Mouse (Mus musculus): ENCODE results near the gene Arrdc4.
A peak's percentile ranks its signal among the peaks of the same experiment; 100 is the strongest.

Gene Arrdc4

GRCm38 (mm10) chr7:68748761-68749635, at the start of gene Arrdc4:
TSS of gene Arrdc4 (minus strand) at chr7:68749241.
- peak; percentile 97 to 98 for DNase-seq (ENCODE audit: low spot score in 2 of 2)

GRCm38 (mm10) chr7:68795578-68795977, 46.5 kb upstream of the Arrdc4 start:
- no peak for DNase-seq (ENCODE audit: low spot score in 2 of 2)

- no peak for DNase-seq (ENCODE audit: low spot score in 2 of 2)
These were observed 39.7 kb upstream of the Arrdc4 start for GRCm38 (mm10) chr7:68788711-68789110.

DNA sequence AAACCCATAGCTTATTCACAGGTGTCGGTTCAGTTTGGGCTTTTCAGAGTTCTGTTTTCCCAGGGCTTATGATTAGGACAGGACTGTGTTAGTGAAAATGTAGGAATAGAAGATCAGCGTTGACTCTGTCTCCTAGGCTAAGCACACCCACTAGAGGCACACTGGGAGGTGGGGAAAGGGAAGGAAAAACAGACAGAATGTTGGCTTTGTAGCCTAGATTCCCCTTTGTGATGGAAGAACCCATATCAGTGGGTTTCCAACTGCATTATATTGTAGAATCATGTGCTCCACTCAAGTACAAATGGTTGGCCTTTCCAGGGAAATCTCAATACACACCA, 22.7 kb upstream of the Arrdc4 start:
- DNase-seq (ENCODE audit: low spot score in 2 of 2): no peak

DNA sequence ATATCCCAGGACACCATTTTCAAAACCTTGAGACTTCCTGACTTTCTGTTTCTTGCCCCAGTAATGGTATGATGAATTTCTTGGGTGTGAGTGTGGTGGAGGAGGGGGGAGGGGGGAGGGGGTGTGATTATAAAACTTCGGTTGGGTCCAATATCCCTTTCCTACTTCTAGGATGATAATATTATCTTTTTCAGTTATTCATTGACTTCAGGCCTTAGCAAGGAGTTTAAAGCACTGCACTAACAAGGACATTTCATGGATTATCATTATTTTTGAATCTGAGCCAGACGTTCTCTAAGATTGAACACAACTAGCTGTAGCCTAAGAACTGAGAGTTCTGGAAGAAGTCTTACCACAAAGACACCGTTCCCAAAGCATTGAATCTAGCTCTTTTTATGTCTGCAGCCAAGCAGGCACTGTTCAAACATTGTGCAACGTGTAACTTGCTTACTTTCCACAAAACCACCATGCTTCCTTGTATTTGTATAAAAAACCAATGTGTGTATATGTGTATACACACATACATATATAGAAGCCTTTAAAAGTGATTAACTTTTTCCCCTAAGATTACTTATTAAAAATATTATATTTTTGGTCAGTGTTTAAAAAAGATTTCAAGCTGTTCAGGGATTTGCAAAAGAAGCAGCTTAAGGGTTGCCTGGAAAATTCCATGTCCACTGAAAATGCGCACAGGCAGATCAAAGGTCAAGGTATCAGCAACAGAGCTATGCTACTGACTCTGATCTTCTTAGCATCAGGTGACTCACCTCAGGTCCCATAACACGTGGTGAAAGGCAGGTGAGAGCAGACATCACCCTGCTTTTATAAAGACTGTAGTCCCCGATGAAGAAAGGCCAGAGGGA, 22.1 kb upstream of the Arrdc4 start:
- DNase-seq (ENCODE audit: low spot score in 2 of 2): no peak

DNA sequence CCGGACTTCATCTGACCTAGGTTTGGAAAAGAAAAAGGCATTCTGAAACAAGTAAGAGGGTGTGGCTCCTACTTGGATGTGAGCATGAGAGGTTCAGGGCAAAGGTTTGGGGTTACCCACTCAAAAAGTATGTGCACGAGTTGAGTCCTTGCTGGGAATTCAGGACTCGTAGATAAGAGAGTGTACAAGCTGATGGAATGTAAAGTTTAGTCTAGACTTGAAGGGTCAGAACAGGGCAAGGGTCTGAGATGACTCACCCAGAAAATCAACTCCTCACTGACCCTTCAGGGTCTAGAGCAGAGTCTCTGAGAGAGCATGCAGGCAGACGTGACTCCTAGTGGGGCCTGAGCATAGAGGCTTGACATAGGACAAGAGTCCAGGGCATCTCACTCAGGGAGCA, 16.9 kb upstream of the Arrdc4 start:
- DNase-seq (ENCODE audit: low spot score in 2 of 2): no peak

- no peak for DNase-seq (ENCODE audit: low spot score in 2 of 2)
These were observed 10.2 kb upstream of the Arrdc4 start for GRCm38 (mm10) chr7:68759148-68759724.

DNA sequence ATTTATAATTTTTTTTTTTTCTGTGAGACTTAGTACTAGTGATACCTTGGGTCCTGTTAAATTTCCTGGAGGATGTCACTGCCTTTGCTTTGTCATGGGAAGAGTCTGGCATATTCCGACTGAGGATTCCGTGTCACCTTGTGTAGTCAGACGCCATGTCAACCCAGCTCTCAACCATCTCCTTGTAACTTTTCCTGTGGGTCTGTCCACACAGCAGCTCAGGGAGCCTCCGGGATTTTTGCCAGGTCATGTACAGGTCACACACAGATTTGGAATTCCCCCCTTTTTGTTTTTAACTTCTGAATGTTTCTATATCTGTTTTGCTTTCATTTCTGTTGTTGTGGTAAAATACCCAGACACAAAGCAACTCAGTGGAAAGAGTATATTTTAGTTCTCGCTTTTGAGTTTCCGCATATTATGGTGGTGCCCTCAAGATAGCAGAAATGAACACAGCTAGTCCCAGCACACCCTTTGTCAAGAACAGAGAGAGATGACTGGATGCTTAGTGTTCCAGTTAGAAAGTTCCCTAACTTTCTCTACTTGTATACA, 7.7 kb upstream of the Arrdc4 start:
- DNase-seq (ENCODE audit: low spot score in 2 of 2): no peak

GRCm38 (mm10) chr7:68749919-68750318, 878 bp upstream of the Arrdc4 start:
- DNase-seq (ENCODE audit: low spot score in 2 of 2): no peak

DNA sequence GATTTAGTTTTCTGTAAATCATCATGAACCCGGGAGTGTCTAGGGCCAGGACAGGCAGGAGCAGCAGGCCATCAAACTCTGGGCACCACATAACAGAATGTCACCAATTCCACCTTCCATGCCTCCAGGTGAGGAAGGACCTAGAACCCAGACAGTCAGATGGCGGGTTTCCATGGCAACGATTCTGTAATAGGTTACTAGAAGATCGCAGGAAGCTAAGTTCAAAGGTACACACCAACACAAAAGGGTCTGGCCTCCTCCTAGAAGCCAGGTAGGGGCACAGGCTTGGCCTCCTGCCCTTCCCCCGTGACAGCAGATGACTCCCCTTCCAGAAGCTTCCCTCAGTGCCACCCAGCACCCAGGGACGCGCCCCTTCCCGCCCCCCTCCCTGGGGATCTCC, 680 bp downstream of the Arrdc4 start:
- DNase-seq (ENCODE audit: low spot score in 2 of 2): peak in 1 of 2 experiments; percentile 13

DNA sequence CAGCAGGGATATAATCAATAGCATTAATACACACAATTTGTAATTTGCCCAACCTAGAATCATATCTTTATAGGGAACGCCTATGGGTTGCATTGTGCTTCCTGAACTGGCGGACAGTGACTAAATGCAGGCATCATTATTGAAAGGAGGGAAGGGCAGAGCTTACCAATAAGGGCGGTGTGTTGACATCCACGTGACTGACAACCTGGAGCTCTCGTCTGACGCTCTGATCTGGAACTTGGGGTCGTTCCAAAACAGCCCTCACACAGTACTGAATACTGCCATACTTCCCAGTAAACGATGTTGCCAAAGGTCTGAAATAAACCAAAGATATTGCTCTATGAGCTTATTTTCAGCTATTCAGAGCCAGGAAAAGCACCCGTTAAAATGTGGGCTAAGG, 4.4 kb downstream of the Arrdc4 start:
- no peak for DNase-seq (ENCODE audit: low spot score in 2 of 2)

DNA sequence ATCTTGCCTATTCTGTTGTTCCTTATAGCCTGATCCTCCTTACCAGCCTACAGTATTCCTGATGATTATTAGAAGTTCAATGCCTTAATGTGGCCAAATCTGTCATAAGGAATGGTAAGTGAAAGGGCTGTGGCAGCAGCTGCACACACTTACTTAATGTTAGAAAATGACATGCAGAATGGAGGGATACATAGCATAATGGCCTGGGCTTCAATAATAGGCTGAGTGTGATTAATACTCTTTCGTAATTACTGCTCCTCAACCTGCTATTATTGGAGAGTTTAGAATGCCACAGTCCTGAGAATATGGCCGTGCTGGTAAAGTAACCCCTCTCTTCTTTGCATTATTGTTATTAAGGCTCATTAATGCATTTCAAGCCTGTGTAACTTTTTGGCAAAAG, 4.8 kb downstream of the Arrdc4 start:
- DNase-seq (ENCODE audit: low spot score in 2 of 2): no peak

DNA sequence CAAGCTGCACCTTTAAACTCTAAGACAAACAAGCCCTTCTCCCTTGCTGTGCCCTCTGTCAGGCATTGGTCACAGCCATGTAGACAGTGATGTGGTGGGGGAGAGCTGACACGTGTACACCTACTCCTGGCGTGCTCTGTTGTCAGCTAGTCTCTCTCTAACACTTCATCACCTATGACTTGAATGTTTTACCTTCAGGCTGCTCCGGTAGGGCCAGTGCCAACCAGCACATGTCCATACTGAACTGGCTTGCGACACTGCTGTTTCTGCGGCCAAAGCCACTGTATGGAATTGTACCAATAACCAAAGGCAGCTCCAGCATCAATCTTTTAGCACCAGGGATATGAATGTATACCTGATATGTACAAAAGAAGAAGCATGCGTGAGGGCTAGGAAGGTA, 8.3 kb downstream of the Arrdc4 start:
- DNase-seq (ENCODE audit: low spot score in 2 of 2): no peak

DNA sequence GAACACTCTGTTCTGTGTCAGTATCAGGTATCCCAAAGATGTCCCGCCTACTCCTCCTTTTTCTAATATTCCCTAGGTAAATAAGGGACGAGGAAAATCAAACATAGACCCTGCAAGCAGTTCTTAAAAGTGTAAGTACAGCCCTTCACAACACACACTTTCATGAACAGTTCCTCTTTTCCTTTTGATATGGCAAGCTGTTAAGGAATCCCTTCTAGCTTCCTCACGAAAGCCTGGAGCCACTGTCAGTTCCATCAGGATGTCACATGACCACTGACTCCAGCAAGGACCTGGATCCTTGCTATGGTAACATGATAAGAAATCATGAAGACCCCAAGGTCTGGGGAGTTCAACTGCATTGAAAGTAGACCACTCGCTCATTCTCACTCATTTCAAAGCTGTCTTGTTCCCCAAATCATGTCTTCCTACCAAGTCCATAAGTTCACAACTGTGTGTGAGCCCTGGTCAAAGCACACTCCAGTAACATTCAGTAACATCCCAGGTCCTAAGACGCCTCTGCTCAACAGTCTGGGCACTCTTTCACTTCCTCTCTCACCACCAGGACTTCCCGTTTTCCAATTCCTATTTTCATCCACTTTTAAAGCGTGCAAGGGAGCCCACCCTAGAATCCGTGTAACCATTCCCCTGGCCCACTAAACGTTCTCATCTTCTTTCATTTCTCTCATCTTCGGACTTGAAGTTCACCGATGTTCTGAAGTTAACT, 10.2 kb downstream of the Arrdc4 start:
- DNase-seq (ENCODE audit: low spot score in 2 of 2): no peak

DNA sequence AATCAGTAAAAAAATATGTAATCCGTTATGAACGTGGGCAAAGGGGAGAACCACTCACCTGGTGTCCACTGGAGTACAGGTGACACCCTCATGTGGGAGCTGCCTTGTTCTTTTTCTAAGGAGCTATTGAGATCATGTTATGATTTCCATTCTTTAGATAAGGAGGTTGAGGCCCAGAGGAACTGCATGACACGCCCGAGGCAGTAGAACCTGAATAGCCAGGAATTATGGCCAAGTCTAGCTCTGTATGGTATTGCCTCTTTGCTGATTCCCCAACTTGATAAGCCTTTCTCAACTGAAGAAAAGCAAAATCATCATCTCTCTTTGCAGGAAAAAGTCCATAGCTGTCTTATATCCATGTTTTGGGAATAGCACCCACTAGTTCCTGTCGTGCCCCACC, 22.7 kb downstream of the Arrdc4 start:
- no peak for DNase-seq (ENCODE audit: low spot score in 2 of 2)

DNA sequence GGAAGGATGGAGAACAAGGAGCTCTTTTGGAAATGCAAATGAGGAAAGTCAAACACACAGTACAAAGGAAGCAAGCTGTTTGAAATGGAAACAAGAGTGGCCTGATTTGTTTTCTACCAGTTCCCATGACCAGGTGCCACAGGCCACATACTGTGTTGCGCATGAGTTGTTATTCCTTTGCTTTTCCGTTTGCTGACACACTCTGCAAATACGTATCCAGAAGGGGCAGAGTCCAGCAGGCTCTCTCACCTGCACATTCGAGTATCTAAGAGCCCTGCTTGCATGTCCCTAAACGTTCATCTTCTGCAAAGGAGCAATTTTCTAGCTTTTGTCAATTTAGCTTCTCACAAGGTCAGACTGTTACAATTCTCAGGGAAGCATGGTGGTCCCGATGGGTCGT, 24.3 kb downstream of the Arrdc4 start:
- no peak for DNase-seq (ENCODE audit: low spot score in 2 of 2)

GRCm38 (mm10) chr7:68721520-68721919, 27.5 kb downstream of the Arrdc4 start:
- no peak for DNase-seq (ENCODE audit: low spot score in 2 of 2)

- DNase-seq (ENCODE audit: low spot score in 2 of 2): no peak
These were observed 31.1 kb downstream of the Arrdc4 start for GRCm38 (mm10) chr7:68717988-68718387.

- DNase-seq (ENCODE audit: low spot score in 2 of 2): peak; percentile 22 to 30
These were observed 31.5 kb downstream of the Arrdc4 start for GRCm38 (mm10) chr7:68717498-68717897.

DNA sequence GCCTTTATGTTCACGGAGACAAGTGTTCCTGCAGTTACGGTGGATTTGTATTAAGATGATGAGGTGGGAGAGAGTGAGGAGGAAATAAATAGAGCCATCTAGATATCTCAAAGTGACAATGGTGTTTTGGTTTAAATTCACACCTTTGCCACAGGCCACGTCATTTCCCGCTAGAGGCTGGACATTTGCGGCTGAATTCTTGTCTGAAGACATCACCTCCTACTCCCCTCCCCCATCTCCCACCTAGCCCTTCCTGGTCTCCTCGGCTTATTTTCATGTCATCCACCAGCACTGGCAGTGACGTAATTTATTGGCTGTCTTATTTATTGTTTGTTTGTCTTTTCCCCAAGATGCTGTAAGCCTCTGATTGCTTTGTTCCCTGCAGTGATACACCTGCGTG, 32.1 kb downstream of the Arrdc4 start:
- no peak for DNase-seq (ENCODE audit: low spot score in 2 of 2)

DNA sequence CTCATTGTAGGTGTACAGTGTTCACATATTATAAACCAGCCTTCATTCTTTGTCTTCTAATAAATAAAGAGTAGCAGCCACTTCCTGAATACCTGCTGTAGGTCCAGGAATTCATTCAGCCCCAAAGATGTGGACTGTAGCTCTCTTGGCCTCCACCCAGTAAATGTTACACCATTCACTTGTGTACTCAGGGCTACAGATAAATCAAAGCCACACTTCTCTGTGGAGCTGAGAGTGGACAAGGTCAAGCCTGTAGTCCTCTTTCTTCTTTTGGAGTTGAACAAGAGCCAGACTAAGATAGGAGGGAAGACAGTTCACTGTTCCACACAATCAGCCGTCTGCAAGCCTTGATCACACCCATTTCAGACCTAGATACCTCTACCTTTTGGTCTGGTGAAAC, 36.1 kb downstream of the Arrdc4 start:
- no peak for DNase-seq (ENCODE audit: low spot score in 2 of 2)

DNA sequence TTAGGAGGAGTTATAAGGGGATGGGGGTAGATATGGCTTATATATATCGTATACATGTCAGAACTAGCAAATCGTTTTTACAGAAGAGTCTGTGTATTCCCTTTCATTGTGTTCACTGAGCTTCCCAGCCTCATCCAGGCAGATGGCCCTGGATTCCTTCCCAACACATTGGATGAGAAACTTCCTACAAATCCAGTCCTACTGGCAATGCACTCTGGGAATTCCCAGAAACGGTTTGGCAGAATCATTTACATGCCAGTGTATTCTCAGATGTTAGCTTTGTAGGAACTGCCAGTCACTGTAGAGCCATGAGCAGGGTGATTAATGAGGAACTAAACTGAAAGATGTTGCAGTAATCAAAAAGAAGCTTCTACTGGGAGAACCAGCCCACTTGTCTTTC, 36.6 kb downstream of the Arrdc4 start:
- DNase-seq (ENCODE audit: low spot score in 2 of 2): no peak

Measured in frontal cortex, postnatal 25 days (tissue).